Mouse (Mus musculus) midbrain, embryonic 16.5 days (tissue): ENCODE data around the gene Gm17364. TPM values are rescaled to one million over a fixed set of nuclear protein-coding genes. Genes with fewer than 3 reads are reported as not detected.

ENCODE experiments used
- ATAC-seq: fragments of 200-750 bp; cut with Nextera tagmentation; 2 replicates; pipeline ENCODE4 v1.8.0; 2017; ENCODE audit warnings: moderate TSS enrichment
- H3K27ac ChIP-seq: fragments of 300-500 bp; sonication (generic); 2 replicates; pipeline ENCODE4 v1.5.1; 2014; ENCODE audit warnings: mild to moderate bottlenecking, low read length, mixed read lengths
- H3K27me3 ChIP-seq: fragments of 300-500 bp; sonication (generic); 2 replicates; pipeline ENCODE4 v1.6.1; 2014; ENCODE audit warnings: low read depth, low read length, mixed read lengths; ENCODE audit not compliant: control insufficient read depth, insufficient read depth
- H3K36me3 ChIP-seq: fragments of 300-500 bp; sonication (generic); 2 replicates; pipeline ENCODE4 v1.6.1; 2014; ENCODE audit warnings: mild to moderate bottlenecking, low read length, moderate library complexity, mixed read lengths; ENCODE audit not compliant: control insufficient read depth, insufficient read depth
- H3K4me1 ChIP-seq: fragments of 300-500 bp; sonication (generic); 2 replicates; pipeline ENCODE4 v1.6.1; 2014; ENCODE audit warnings: mild to moderate bottlenecking, low read length, mixed read lengths; ENCODE audit not compliant: control insufficient read depth, insufficient read depth
- H3K4me2 ChIP-seq: fragments of 300-500 bp; sonication (generic); 2 replicates; pipeline ENCODE4 v1.6.1; 2014; ENCODE audit warnings: mild to moderate bottlenecking, low read length, mixed read lengths
- H3K4me3 ChIP-seq: fragments of 300-500 bp; sonication (generic); 2 replicates; pipeline ENCODE4 v1.5.1; 2014; ENCODE audit warnings: low read depth, mild to moderate bottlenecking, low read length, moderate library complexity, mixed read lengths
- H3K9ac ChIP-seq: fragments of 300-500 bp; sonication (generic); 2 replicates; pipeline ENCODE4 v1.6.1; 2014; ENCODE audit warnings: low read depth, low read length, mixed read lengths
- H3K9me3 ChIP-seq: fragments of 300-500 bp; sonication (generic); replicated peaks from 2 replicates; pipeline ENCODE4 v1.6.1; 2014; ENCODE audit warnings: mild to moderate bottlenecking, low read length, mixed read lengths; ENCODE audit not compliant: control insufficient read depth, poor library complexity, severe bottlenecking
- WGBS: fragments of 180-500 bp; shearing (Covaris S2); extraction: QIAGEN DNeasy Blood & Tissue Kit; methylation state at CpG from one replicate; pipeline ENCODE4 v1.1.7; 2014; 5-methylcytosine and 5-hydroxymethylcytosine counted together
- polyA plus RNA-seq: library from polyadenylated mRNA; unstranded; fragments of >200 nt; fragmentation: Nextera tagmentation; extraction: Ambion mirVana; gene quantifications from 2 replicates; pipeline ENCODE4 v1.2.1, GENCODE M21; 2015

The Gm17364 gene
- polyA plus RNA-seq, 1 experiment from 2014 or later: not detected

DNA sequence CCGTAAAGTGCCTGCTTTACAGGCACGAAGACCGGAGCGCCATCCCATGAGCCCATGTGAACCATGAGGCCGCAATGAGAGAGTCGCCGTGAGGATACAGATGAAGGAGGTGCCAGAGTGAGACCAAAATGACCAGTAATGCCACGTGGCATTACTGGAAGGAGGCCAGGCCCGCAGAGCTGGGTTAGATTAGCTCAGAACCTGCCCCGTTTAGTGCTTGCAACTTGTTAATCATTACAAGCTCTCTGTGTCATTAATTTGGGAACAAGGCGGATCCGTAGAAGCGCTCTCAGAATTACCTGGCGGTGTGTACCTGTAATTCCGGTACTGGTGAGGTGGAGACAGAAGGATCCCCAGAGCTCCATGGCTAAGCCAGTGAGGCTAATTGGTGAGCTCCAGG, 41.6 kb downstream of the Gm17364 start:
- Histone ChIP-seq H3K4me3 (no peak overlapping the region), H3K4me2 (no peak overlapping the region), H3K36me3 (no peaks in the 10 kb centered on the region), H3K9me3 (no peaks in the 10 kb centered on the region), H3K27me3 (no peaks in the 10 kb centered on the region), H3K27ac (no peak overlapping the region), H3K9ac (no peak overlapping the region), H3K4me1 (no peaks in the 10 kb centered on the region)
- ATAC-seq: no peak
- 94% methylated on average over 15 of the region's 15 CpGs for WGBS

DNA sequence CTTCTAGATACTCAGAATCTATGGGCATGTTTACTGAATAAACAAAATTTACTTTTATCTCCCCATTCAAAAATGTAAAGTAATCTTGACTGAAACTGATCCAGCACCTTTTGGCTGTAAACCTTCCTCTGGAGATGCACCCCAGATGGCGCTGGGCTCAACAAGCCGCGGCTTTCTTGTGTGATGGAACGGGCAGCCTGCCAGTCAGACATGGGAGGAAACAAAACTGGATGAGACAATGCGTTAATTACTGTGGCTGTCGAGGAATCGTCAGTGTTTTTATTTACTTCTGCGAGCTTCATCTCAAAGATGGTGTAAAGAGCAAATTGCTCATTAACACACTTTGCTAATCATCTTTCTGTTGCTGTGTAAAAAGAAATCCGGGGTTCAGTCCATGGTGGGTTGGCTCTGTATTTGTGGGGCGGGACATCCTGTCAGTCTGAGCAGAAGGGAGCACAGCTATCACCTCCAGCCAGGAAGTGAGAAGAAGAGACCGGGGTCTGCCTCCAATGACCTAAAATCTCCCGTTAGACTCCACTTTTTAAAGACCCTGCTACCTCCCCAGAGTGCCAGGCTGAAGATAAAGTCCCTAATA, 42.3 kb downstream of the Gm17364 start:
- H3K4me2 ChIP-seq: no peak overlapping the region
- no peak overlapping the region for H3K27ac ChIP-seq
- no peak for ATAC-seq
- no peaks in the 10 kb centered on the region for H3K9me3 ChIP-seq
- H3K4me1 ChIP-seq: no peaks in the 10 kb centered on the region
- WGBS: 86% methylated on average over 12 of the region's 12 CpGs
- H3K36me3 ChIP-seq: no peaks in the 10 kb centered on the region
- no peak overlapping the region for H3K4me3 ChIP-seq
- no peaks in the 10 kb centered on the region for H3K27me3 ChIP-seq
- H3K9ac ChIP-seq: no peak overlapping the region

DNA sequence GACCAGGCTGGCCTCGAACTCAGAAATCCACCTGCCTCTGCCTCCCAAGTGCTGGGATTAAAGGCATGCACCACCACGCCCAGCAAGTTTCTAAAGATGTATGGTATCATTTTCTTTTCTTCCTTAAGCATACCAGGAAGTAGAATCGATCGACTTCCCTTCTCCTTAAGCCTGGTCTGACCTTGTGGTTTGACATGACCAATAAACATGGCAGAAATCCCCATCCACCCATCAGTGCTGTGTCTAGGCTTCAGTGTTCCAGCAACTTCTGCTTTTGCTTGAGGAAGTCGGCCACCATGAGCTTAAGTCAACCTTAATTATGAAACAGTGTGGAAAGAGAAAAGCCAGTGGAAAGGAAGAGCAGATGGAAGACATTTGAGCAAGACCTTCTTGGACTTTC, 43.5 kb downstream of the Gm17364 start:
- no peak for ATAC-seq
- 95% methylated on average over 4 of the region's 5 CpGs for WGBS
- H3K27ac ChIP-seq: no peak overlapping the region
- no peaks in the 10 kb centered on the region for H3K4me1 ChIP-seq
- H3K27me3 ChIP-seq: no peaks in the 10 kb centered on the region
- H3K9ac ChIP-seq: no peak overlapping the region
- no peak overlapping the region for H3K4me2 ChIP-seq
- no peaks in the 10 kb centered on the region for H3K36me3 ChIP-seq
- no peaks in the 10 kb centered on the region for H3K9me3 ChIP-seq
- no peak overlapping the region for H3K4me3 ChIP-seq

DNA sequence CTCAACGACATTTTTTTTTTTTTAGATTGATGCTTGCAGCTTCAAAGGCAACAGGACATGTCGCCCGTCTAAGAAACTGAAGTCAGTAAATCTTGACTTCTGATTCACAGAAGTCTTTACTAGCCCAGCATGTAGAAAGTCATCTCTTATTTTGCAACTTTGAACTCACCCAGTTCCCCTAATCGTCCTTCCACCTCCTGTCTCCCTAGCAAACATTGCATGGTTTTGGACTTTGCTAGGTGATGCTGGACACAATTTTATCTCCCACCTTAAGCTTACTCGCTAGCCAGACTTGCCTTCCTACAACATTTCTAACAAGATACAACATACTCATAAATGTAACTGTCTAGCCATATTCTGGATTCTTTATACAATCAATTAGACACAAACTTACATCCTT, 45.7 kb downstream of the Gm17364 start:
- H3K4me2 ChIP-seq: no peak overlapping the region
- ATAC-seq: no peak
- H3K36me3 ChIP-seq: no peaks in the 10 kb centered on the region
- H3K27me3 ChIP-seq: no peaks in the 10 kb centered on the region
- no peak overlapping the region for H3K27ac ChIP-seq
- H3K4me1 ChIP-seq: no peaks in the 10 kb centered on the region
- WGBS: 93% methylated on average over 5 of the region's 5 CpGs
- H3K4me3 ChIP-seq: no peak overlapping the region
- no peak overlapping the region for H3K9ac ChIP-seq
- peaks cover 1% of the 10 kb centered on the region; the same call in 1 of the 2 replicates for H3K9me3 ChIP-seq

DNA sequence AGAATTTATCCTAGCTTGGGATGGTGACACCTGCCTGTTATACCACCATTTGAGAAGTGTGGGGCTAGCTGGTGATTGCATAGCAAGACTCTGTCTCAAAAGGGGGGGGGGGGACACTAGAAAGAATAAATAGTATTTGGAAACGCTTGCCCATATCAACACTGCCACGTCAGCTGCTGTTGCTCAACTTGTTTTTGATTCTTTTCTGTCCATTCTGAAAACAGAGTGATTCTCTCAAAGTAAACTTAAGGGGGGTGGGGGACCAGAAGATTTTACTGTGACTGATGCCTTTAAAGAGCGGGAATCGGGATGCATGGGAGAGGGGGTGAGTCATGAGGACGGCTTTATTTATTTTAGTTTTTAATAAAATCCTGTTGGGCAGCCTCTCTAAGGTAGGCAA, 47.3 kb downstream of the Gm17364 start:
- no peak overlapping the region for H3K4me3 ChIP-seq
- ATAC-seq: no peak

More for the DNA sequence above, 47.3 kb downstream of the Gm17364 start:
- Histone ChIP-seq H3K9me3 (peaks cover 15% of the 10 kb centered on the region), H3K27me3 (no peaks in the 10 kb centered on the region), H3K4me1 (no peaks in the 10 kb centered on the region), H3K27ac (no peak overlapping the region), H3K9ac (no peak overlapping the region), H3K4me2 (no peak overlapping the region), H3K36me3 (no peaks in the 10 kb centered on the region)
- whole genome bisulfite sequencing: 87% methylated on average over 5 of the region's 5 CpGs

Other genes starting within 250 kb of the Gm17364 start
- 2.7 TPM in 2 replicates for gene Mak, start 194.3 kb downstream of the Gm17364 start, polyA plus RNA-seq
- gene Gcm2, start 162.9 kb downstream of the Gm17364 start, polyA plus RNA-seq: not detected in 2 replicates
- 0.07 TPM in 1 of 2 replicates, not detected in the other for gene Sycp2l, start 159.7 kb downstream of the Gm17364 start, polyA plus RNA-seq
- gene Elovl2, start 53.6 kb downstream of the Gm17364 start, polyA plus RNA-seq: 40.9 and 42.3 TPM in 2 replicates
- 25.9 and 27.2 TPM in 2 replicates for gene Smim13, start 24.1 kb downstream of the Gm17364 start, polyA plus RNA-seq
- gene Nedd9, start 213.4 kb upstream of the Gm17364 start, polyA plus RNA-seq: 10.9 and 12.8 TPM in 2 replicates